Mouse (Mus musculus) liver, embryonic 14.5 days (tissue): ENCODE data around the gene Tmem182.

Experiments used
- CTCF ChIP-seq: IDR thresholded peaks from 2 replicates; pipeline ENCODE4 v1.5.1; 2016; ENCODE audit warnings: antibody characterized with exemption, low read depth, control low read depth
- EP300 ChIP-seq: IDR thresholded peaks from 2 replicates; pipeline ENCODE4 v1.6.1; 2016; ENCODE audit warnings: antibody characterized with exemption, low read depth

DNA sequence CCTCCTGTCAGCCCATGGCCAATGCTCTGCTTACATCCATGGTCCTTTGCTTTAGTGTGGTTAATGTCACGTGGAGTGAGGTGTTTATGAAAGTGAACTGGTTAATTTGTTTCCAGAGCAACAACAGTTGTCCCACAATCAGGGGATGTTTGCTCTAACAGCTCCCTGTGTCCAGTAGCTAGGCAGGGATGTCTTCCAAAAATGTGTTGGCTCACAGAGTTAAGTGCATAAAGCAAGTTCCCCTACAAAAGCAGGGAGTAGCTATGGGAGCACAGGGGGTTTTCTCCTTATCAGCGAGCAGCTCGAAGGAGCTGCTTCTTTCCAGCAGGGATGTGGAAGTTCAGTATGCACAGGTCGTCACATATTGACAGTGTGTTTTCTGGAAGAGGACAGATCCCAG lies 19.1 kb downstream of the Tmem182 start:
- TF ChIP-seq CTCF = no peak
- TF ChIP-seq EP300 = no peak
